Comparison of ENCODE assay signal across 9 mouse cellular contexts in genomic region chr2:28304712-28305111, GRCm38 (mm10).
A peak's percentile ranks its signal among the peaks of the same experiment; 100 is the strongest.
DNase-seq lines count a peak whose midpoint lies in the region; ATAC-seq and TF ChIP-seq lines count a peak whose summit lies in the region.
"Had no signal": no experiment of that assay in that cellular context is flagged by ENCODE, and none has a peak within 500 bp of the region (broad histone marks: within the 10 kb centered on the region; RNA-seq: fewer than 3 reads in every experiment).

No protein-coding gene starts in this region.

- ATAC-seq in heart, postnatal 0 days (ENCODE audit: insufficient read depth, low read depth): no peak; the same call in 1 of the 2 replicates
- ATAC-seq in granulocyte monocyte progenitor cell, adult 5-6 weeks (replicated peaks; ENCODE audit: poor library complexity, severe bottlenecking): peak; percentile 65
- no peak for ATAC-seq in limb, embryonic 14.5 days (ENCODE audit: low FRiP score, low read depth)

- WGBS in heart, postnatal 0 days: 2% methylated on average over 3 of the region's 3 CpGs
- WGBS in limb, embryonic 14.5 days: 12% methylated on average over 3 of the region's 3 CpGs
- WGBS in olfactory bulb, adult 2 months: 18% methylated on average over 3 of the region's 3 CpGs

- H3K27me3 ChIP-seq in heart, postnatal 0 days (ENCODE audit: control insufficient read depth, insufficient read depth, low read length): no peaks in the 10 kb centered on the region
- no peaks in the 10 kb centered on the region for H3K27me3 ChIP-seq in limb, embryonic 14.5 days (ENCODE audit: control insufficient read depth, insufficient read depth, low read length)

- no peak for TF ChIP-seq POLR2A in limb, embryonic 14.5 days (IDR thresholded peaks at IDR 0.05; ENCODE audit: borderline replicate concordance, extremely low read depth, insufficient read depth, insufficient read length)
- no peak for TF ChIP-seq POLR2A in olfactory bulb, adult 2 months (IDR thresholded peaks at IDR 0.05; ENCODE audit: insufficient read depth, low read depth, low read length)

- H3K9ac ChIP-seq in heart, postnatal 0 days (replicated peaks; ENCODE audit: low read depth, low read length): no peak overlapping the region
- H3K9ac ChIP-seq in limb, embryonic 14.5 days (ENCODE audit: low read depth, low read length, severe bottlenecking): no peak overlapping the region

- no peaks in the 10 kb centered on the region for H3K9me3 ChIP-seq in heart, postnatal 0 days (replicated peaks; ENCODE audit: control insufficient read depth, low read length)
- H3K9me3 ChIP-seq in limb, embryonic 14.5 days (ENCODE audit: control insufficient read depth, low read length): no peaks in the 10 kb centered on the region

- TF ChIP-seq CTCF in heart, postnatal 0 days (IDR thresholded peaks at IDR 0.05; ENCODE audit: low read depth): peak; percentile 79
- TF ChIP-seq CTCF in olfactory bulb, adult 2 months (IDR thresholded peaks at IDR 0.05; ENCODE audit: insufficient read depth, low read depth, low read length): peak; percentile 53; the same call in 1 of the 2 replicates

- no peaks in the 10 kb centered on the region for H3K36me3 ChIP-seq in heart, postnatal 0 days (replicated peaks; ENCODE audit: control insufficient read depth, insufficient read depth, low read length)
- no peaks in the 10 kb centered on the region for H3K36me3 ChIP-seq in limb, embryonic 14.5 days (ENCODE audit: control insufficient read depth, insufficient read depth, low read length)

- H3K27ac ChIP-seq in heart, postnatal 0 days (ENCODE audit: low read depth): no peak overlapping the region
- no peak overlapping the region for H3K27ac ChIP-seq in limb, embryonic 14.5 days (replicated peaks; ENCODE audit: low read depth, low read length)
- no peak overlapping the region for H3K27ac ChIP-seq in olfactory bulb, adult 2 months (ENCODE audit: insufficient read depth, low read depth, low read length)

- TF ChIP-seq EP300 in heart, postnatal 0 days (IDR thresholded peaks at IDR 0.05; ENCODE audit: low read depth): no peak

- no peaks in the 10 kb centered on the region for H3K4me1 ChIP-seq in heart, postnatal 0 days (ENCODE audit: control insufficient read depth, insufficient read depth)
- H3K4me1 ChIP-seq in limb, embryonic 14.5 days (ENCODE audit: control insufficient read depth, insufficient read depth, low read length): 0 out of 2 replicates have a peak, but pooled peaks cover 4% of the 10 kb centered on the region
- peaks cover 5% of the 10 kb centered on the region; the same call in 1 of the 2 replicates for H3K4me1 ChIP-seq in olfactory bulb, adult 2 months (ENCODE audit: control insufficient read depth, insufficient read depth, low read length)

- intact Hi-C loops in heart, postnatal 25 days (cut with DNase I): loop anchor here (1.0 to 2.0 kb wide), 2 partner anchors 100 to 112 kb away; no protein-coding TSS in a partner anchor

- no peak overlapping the region for H3K4me2 ChIP-seq in heart, postnatal 0 days (ENCODE audit: low read depth, low read length)
- H3K4me2 ChIP-seq in limb, embryonic 14.5 days (replicated peaks; ENCODE audit: low read depth, low read length, severe bottlenecking): no peak overlapping the region

- DNase-seq in heart, postnatal 0 days (ENCODE audit: low spot score): peak; percentile 50
- no peak for DNase-seq in heart, postnatal 25 days (ENCODE audit: low spot score)
- peak; percentile 21 for DNase-seq in ES-CJ7 (ENCODE audit: low read depth, low spot score)
- peak; percentile 59 for DNase-seq in brain, adult 2 months (ENCODE audit: low read depth, low spot score)
- DNase-seq in limb, embryonic 14.5 days (ENCODE audit: low spot score): peak; percentile 32
- DNase-seq in urinary bladder, adult 2 months (ENCODE audit: low spot score): peak; percentile 53

- H3K4me3 ChIP-seq in heart, postnatal 0 days (ENCODE audit: low read depth, low read length): no peak overlapping the region
- no peak overlapping the region for H3K4me3 ChIP-seq in limb, embryonic 14.5 days (replicated peaks; ENCODE audit: low read length)
- H3K4me3 ChIP-seq in olfactory bulb, adult 2 months (ENCODE audit: insufficient read depth, low read depth, low read length): no peak overlapping the region
- H3K4me3 ChIP-seq: erythroblast, embryonic 14.5 days had no signal
